Mouse (Mus musculus): ENCODE measurements around the gene Gaa. TPM values are rescaled to one million over a fixed set of nuclear protein-coding genes. Genes with fewer than 3 reads are reported as not detected.

Gene Gaa
- total RNA-seq, 2 experiments from 2014 or later: 106 to 107 TPM

DNA sequence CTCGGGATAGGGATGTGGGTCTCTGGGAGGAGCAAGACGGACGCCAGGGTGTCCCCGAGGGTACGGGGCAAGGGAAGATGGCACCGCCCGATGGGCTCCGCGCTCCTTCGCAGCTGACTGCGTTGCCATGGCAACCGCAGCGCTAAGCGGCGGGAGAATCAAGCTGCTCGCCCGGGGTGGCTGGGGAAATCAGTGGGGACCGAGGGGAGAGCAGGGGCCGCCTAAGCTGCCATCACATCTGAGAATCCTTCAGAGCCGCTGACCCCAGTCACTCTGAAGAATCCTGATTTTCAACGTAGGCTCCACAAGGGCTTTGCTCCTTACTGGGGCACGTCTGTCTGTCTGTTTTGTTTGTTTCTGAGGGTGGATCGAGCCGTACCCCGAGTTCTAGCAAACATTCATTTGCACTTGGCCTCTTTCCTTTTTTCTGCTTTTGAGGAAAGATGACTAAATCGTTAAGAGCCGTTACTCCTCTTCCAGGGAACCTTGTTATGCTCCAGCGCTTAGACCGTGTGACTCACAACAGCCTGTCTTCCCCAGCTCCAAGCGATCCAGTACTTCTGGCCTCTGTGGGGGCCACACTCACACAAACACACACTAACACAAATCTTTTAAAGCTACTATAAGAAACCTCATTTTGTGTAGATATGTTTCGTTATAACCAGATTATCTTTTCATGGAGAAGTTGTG lies 32.7 kb downstream of the Gaa start:
- DNase-seq (ENCODE audit: low spot score in 2 of 2): no peak

DNA sequence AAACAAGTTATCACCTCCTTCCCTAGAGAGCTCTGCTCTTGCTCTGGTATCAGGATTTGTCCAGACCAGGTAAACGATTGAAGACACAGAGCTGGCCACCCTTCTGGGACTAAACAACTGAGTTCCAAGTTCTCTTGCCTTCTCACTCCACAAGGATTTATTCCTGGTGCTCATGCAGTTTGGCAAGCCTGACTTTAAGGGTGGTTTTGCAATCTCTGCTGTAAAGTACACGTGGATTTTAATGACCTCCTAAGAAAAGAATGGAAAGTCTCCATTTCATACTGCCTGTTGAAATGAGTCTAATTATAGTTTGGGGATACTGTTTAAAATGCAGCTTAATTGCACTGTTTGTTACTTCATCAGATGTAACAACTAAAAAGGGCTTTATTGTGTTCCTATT lies 33.3 kb downstream of the Gaa start:
- DNase-seq (ENCODE audit: low spot score in 2 of 2): no peak

GRCm38 (mm10) chr11:119304904-119305712 lies 37.4 kb downstream of the Gaa start:
- peak; percentile 31 to 57 for DNase-seq (ENCODE audit: low spot score in 2 of 2)

DNA sequence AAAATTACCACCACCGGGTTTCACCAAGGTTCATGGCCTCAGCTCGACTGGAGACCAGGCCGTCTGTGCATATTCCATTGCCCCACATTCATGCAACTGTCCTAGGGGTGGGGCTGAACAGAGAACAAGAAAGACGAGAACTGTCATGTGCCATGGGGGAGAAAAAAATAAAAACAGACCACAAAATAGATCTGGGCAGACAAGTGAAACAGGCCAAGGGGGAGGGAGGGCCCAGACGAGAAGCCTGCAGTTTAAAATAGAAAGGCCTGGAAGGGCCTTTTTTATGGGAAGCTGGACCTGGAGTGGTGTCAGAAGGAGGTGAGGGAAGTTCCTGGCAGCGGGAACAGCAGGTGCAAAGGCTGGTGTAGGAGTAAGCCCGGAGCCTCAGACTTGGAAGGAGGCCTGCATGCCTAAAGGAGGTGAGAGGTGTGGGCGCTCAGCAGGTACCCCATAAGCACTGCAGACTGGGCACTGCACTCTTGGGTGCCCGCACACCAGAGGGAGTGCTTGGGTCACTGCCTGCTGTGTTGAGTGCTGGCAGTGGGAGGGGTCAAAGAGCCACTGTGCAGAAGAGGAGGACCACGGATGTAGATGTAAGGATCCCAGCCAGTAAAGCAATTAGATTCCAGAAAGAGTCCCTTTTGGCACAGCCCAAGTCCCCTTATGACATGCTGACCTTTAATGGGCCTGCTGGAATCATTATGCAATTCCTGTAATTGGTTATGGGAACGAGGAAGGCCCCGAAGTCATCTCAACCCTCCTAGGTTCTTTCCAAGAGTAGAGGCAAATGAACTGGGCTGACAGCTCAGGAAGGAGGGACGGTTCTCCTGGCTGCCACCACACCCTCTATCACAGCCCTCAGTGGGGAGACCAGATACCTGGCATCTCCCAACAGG lies 39.3 kb downstream of the Gaa start:
- no peak for DNase-seq (ENCODE audit: low spot score in 2 of 2)

DNA sequence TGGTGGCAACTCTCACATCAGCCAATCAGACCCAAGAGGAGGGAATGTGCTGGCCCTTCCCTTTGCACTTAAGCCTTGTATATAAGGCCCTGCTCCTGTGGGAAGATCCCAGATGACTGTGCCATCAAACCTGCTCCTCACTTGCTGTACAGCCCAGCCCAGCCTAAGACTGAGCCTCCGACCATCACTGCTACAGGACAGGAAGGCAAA lies 39.9 kb downstream of the Gaa start, which contains the start of gene Card14:
Gene Card14, plus strand, starts transcription at position 111 of the 210 bp plus-strand sequence.
- DNase-seq (ENCODE audit: low spot score in 2 of 2): no peak

- no peak for DNase-seq (ENCODE audit: low spot score in 2 of 2)
Observed at GRCm38 (mm10) chr11:119307916-119308315, 40.2 kb downstream of the Gaa start.

- DNase-seq (ENCODE audit: low spot score in 2 of 2): no peak
Observed at GRCm38 (mm10) chr11:119310621-119311020, 42.9 kb downstream of the Gaa start.

DNA sequence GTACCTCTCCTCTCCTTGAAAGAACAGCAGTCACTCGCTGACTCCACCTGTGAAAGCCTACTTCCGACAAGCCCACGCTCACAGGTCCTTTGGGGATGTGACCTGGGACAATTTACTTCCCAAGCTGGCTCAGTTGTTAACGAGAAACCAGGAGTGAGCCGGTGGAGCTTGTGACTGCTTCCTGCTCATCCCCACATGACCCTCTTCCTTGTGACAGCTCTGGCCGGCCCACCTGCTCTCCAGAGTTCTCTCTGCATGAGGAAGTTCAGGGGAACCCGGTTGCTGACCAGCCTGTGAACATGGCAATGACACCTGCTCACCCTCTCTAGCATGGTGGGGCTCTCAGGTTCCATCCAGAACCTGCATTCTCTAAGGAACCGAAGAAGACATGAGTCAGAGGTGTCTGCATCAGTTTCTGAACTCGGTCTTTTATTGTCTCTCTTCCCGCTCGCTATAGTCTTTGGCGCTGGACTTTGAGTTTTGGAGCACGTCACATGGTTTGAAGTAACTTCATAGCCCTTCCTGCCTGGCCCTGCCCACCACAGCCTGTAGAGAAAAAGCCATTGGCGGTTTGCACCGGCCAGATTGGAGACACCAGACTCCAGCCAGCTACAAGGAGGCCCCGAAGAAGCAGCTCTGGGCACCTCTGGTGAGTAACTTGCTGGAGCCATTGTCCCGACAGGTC lies 46.7 kb downstream of the Gaa start:
- DNase-seq (ENCODE audit: low spot score in 2 of 2): no peak

DNA sequence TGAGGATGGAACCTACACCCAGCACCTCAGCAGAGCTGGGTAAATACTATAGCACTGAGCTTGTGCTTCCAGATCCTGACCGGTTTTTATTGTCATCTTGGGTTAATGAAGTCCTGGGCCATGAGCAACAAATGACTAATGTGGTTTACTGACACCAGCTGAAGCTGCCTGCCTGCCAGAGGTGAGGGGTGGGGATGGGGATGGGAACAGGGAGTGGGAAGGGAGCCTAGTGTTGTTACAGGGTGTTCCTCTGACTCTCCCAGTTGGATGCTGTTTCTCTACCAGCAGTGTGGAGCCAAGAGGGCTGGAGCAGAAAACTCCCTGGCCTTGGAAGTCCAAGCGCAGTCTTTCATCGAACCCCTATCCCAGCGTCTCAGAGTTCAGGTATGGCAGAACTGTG lies 49.0 kb downstream of the Gaa start:
- no peak for DNase-seq (ENCODE audit: low spot score in 2 of 2)

DNA sequence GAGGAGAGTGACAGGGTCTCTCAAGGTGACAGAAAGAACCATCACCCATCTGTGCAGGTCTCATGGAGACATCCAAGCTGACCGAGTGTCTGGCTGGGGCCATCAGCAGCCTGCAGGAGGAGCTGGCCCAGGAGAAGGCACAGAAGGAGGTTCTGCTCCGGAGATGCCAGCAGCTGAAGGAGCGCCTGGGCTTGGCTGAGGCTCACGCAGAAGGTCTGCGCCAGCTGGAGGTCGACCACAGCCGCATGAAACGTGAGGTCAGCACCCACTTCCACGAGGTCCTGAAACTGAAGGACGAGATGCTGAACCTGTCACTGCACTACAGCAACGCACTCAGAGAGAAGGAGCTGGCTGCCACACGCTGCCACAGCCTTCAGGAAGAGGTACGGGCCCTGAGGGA lies 54.8 kb downstream of the Gaa start:
- no peak for DNase-seq (ENCODE audit: low spot score in 2 of 2)

DNA sequence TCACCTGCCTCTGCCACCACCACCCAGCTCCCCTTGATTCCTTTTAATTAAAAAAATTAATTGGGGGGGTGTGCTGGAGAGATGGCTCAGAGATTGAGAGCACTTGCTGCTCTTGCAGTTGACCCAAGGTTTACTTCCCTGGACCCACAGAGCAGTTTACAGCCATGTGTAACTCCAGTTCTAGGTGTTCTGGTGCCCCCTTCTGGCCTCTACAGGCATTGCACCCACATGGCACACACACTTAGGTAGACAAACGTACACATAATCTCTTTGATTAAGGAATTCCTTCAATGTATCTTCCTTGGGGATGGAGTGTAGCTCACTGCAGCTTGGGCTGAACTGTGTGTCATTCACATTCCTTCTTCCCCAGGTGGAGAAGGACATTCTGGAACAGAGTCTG lies 57.4 kb downstream of the Gaa start:
- DNase-seq (ENCODE audit: low spot score in 2 of 2): no peak

GRCm38 (mm10) chr11:119330592-119330991 lies 62.9 kb downstream of the Gaa start:
- no peak for DNase-seq (ENCODE audit: low spot score in 2 of 2)

GRCm38 (mm10) chr11:119331970-119332369 lies 64.3 kb downstream of the Gaa start:
- no peak for DNase-seq (ENCODE audit: low spot score in 2 of 2)

Other genes starting within 250 kb of the Gaa start
- gene Cbx2, start 244.9 kb upstream of the Gaa start, total RNA-seq (2021): 1 to 10 TPM; 3.1 to 6.6 TPM
- gene Cbx8, start 226.9 kb upstream of the Gaa start, total RNA-seq (2021): 10 to 100 TPM; 12.2 to 16.7 TPM
- 100 to 1,000 TPM; 115 to 163 TPM for gene Cbx4, start 181.7 kb upstream of the Gaa start, total RNA-seq (2021)
- 10 to 100 TPM; 17.7 to 30.8 TPM for gene Tbc1d16, start 39.4 kb upstream of the Gaa start, total RNA-seq (2021)
- 1 to 10 TPM; 1.2 to 1.3 TPM for gene Ccdc40, start 39.3 kb upstream of the Gaa start, total RNA-seq (2021)
- 100 to 1,000 TPM; 130 to 134 TPM for gene Eif4a3, start 32.2 kb downstream of the Gaa start, total RNA-seq (2021)
- under 1 TPM in 1 of 2 experiments, not detected in 1; 0.19 TPM for gene Card14, start 39.9 kb downstream of the Gaa start, total RNA-seq (2021)
- gene Sgsh, start 87.6 kb downstream of the Gaa start, total RNA-seq (2021): 10 to 100 TPM; 11.5 to 17.0 TPM
- gene Slc26a11, start 87.7 kb downstream of the Gaa start, total RNA-seq (2021): 1 to 10 TPM; 4.8 to 4.9 TPM
- 10 to 100 TPM; 19.1 to 20.6 TPM for gene Rnf213, start 125.2 kb downstream of the Gaa start, total RNA-seq (2021)
- gene Endov, start 223.5 kb downstream of the Gaa start, total RNA-seq (2021): 10 to 100 TPM; 14.4 to 15.6 TPM

All from adrenal gland, adult 18-20 months (tissue).